Mouse (Mus musculus) ES-E14 (cell line): ENCODE measurements at regions not wholly inside any gene's neighbourhood (a gene's known extent, or its start where the extent isn't known, plus 50 kb on each side); places are given as distances from the start of the nearest gene placed in this dataset.

ENCODE experiments used
- DNase-seq: peaks from one replicate; pipeline ENCODE4 v3.0.0-alpha.2; 2013; ENCODE audit warnings: low read depth, low spot score
- H3K27ac ChIP-seq: 2 replicates; pipeline ENCODE4 v1.5.1; 2012; ENCODE audit warnings: low read depth, mild to moderate bottlenecking, low read length, moderate library complexity, mixed read lengths; ENCODE audit not compliant: poor library complexity, insufficient read depth, severe bottlenecking
- H3K36me3 ChIP-seq: 2 replicates; pipeline ENCODE4 v1.6.1; 2012; ENCODE audit warnings: mild to moderate bottlenecking, low read length, moderate library complexity, mixed read lengths; ENCODE audit not compliant: control insufficient read depth, poor library complexity, insufficient read depth, severe bottlenecking
- H3K4me1 ChIP-seq, 2 experiments: fragments of 150-350 bp in 1 of 2; sonication (generic) in 1 of 2; 2 replicates each; pipeline ENCODE4 v1.6.1; 2012; ENCODE audit warnings: low read length in 2 of 2, mild to moderate bottlenecking in 1 of 2, mixed read lengths in 1 of 2; ENCODE audit not compliant: control insufficient read depth in 2 of 2, insufficient read depth in 2 of 2, poor library complexity in 1 of 2
- H3K4me3 ChIP-seq, 2 experiments: fragments of 150-350 bp in 1 of 2; sonication (generic) in 1 of 2; 2 replicates each; pipeline ENCODE4 v1.5.1; 2012; ENCODE audit warnings: low read length in 2 of 2, low read depth in 1 of 2, mild to moderate bottlenecking in 1 of 2, mixed read lengths in 1 of 2; ENCODE audit not compliant: insufficient read depth in 1 of 2, poor library complexity in 1 of 2, severe bottlenecking in 1 of 2
- H3K9ac ChIP-seq: 2 replicates; pipeline ENCODE4 v1.6.1; 2012; ENCODE audit warnings: low read depth, mild to moderate bottlenecking, low read length, mixed read lengths; ENCODE audit not compliant: poor library complexity, insufficient read depth, severe bottlenecking
- H3K9me3 ChIP-seq: fragments of 150-350 bp; sonication (generic); 2 replicates; pipeline ENCODE4 v1.6.1; 2012; ENCODE audit warnings: low read depth, mild to moderate bottlenecking, low read length; ENCODE audit not compliant: control insufficient read depth, insufficient read depth
- CHD2 ChIP-seq: IDR thresholded peaks from 2 replicates; pipeline ENCODE4 v1.6.1; 2014; ENCODE audit warnings: mild to moderate bottlenecking, low read depth, low read length, inconsistent platforms
- HCFC1 ChIP-seq: IDR thresholded peaks from 2 replicates; pipeline ENCODE4 v1.6.1; 2012; ENCODE audit warnings: low read length, inconsistent platforms, borderline replicate concordance; ENCODE audit not compliant: insufficient read depth
- MAFK ChIP-seq: IDR thresholded peaks from 2 replicates; pipeline ENCODE4 v1.6.1; 2014; ENCODE audit warnings: mild to moderate bottlenecking, low read depth, low read length, inconsistent platforms; ENCODE audit not compliant: insufficient read depth
- ZC3H11A ChIP-seq: IDR thresholded peaks from 2 replicates; pipeline ENCODE4 v1.6.1; 2012; ENCODE audit warnings: low read depth, mild to moderate bottlenecking, inconsistent platforms, low read length, borderline replicate concordance
- ZNF384 ChIP-seq: IDR thresholded peaks from 2 replicates; pipeline ENCODE4 v1.6.1; 2012; ENCODE audit warnings: low read depth, low read length, inconsistent platforms
- in situ Hi-C, 2 experiments: fragments of 600-800 bp; cut with MboI; formaldehyde crosslinking; loops; one replicate each; pipeline ENCODE4 v1.15.1; 2025; ENCODE audit warnings: low sequenced_read_pairs in 2 of 2, inconsistent platforms in 1 of 2; ENCODE audit not compliant: unreplicated experiment in 2 of 2

DNA sequence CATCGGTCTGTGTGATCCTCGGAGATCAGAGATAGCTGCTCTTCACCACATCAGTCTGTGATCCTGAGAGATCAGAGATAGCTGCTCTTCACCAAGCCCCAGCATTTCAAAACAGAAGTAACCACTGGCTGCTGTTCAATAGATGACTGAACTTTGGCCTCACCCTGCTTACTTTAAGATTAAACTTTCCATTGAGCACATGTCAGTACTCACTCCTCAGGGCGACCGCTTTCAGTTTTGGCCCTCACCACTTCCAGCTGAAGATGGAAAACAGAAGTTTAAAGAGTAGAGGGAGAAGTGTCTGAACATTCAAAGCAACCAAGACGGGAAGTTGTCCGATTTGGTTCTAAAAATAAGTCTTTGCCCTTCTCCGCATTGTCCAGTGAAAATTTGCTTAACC, 97.2 kb downstream of the Gm826 start:
- no peak for TF ChIP-seq CHD2
- TF ChIP-seq ZNF384 = no peak
- Histone ChIP-seq H3K36me3 (no peaks in the 10 kb centered on the region), H3K4me1 (no peaks in the 10 kb centered on the region), H3K27ac (no peak overlapping the region), H3K4me3 (no peak overlapping the region), H3K9me3 (no peaks in the 10 kb centered on the region), H3K9ac (no peak overlapping the region)
- in situ Hi-C loops = no loop called here
- no peak for DNase-seq

- no peak overlapping the region; the same call in 1 of the 2 replicates for H3K27ac ChIP-seq
- no peaks in the 10 kb centered on the region for H3K9me3 ChIP-seq
- in situ Hi-C loops = no loop called here
- no peak overlapping the region for H3K4me3 ChIP-seq
- no peaks in the 10 kb centered on the region for H3K4me1 ChIP-seq
- DNase-seq = no peak
- TF ChIP-seq HCFC1 (no peak), MAFK (no peak), CHD2 (no peak), ZNF384 (no peak), ZC3H11A (no peak)
- no peak overlapping the region for H3K9ac ChIP-seq
- no peaks in the 10 kb centered on the region for H3K36me3 ChIP-seq
Measured at GRCm38 (mm10) chr2:160230786-160231185, 103.2 kb downstream of the Gm826 start.

DNA sequence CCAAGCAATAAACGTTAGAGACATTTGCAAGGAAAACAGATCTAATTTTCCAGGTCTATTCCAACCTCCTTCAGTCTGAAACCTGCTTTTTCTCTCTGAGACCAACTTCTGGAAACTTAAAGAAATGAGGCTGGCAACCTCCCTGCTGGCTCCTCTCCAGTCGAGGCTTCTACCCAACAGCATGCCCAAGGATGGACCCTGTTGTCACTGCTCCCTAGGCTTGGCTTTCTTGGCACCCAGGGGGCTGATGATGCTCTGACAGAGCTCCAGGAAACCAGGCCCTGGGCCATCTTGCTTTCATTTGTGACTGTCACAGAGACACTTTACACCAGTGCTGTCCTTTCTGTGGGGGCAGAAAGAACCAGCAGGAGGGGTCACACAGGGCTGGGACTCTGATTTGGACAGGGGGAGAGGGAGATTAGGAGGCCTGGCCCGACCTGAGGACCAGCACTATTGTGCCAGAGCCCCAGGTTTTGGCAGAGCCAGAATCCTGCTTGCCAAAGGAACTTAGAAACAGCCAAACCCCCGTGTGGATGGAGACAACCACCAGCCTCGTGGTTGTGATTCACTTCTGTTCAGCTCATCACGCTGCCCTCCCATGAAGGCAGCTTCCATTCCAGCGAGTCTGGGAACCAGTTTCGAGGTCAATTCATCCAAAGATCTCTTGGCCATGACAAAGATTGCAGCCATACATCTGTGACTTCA, 105.5 kb downstream of the Gm826 start:
- Histone ChIP-seq H3K4me3 (no peak overlapping the region), H3K4me1 (no peaks in the 10 kb centered on the region), H3K9ac (no peak overlapping the region), H3K27ac (no peak overlapping the region), H3K36me3 (no peaks in the 10 kb centered on the region), H3K9me3 (no peaks in the 10 kb centered on the region)
- no peak for TF ChIP-seq ZC3H11A
- in situ Hi-C loops = no loop called here
- no peak for DNase-seq

GRCm38 (mm10) chr2:160225450-160225849, 108.5 kb downstream of the Gm826 start:
- H3K4me1 ChIP-seq = no peaks in the 10 kb centered on the region
- DNase-seq = no peak
- in situ Hi-C loops = no loop called here

GRCm38 (mm10) chr2:160223366-160223765, 110.6 kb downstream of the Gm826 start:
- DNase-seq = no peak
- in situ Hi-C loops = no loop called here
- H3K4me1 ChIP-seq = no peaks in the 10 kb centered on the region
- H3K9me3 ChIP-seq = no peaks in the 10 kb centered on the region
- H3K9ac ChIP-seq = no peak overlapping the region
- no peak overlapping the region for H3K4me3 ChIP-seq
- TF ChIP-seq CHD2 = no peak
- TF ChIP-seq HCFC1 = no peak
- TF ChIP-seq ZNF384 = no peak
- TF ChIP-seq MAFK = no peak
- no peak for TF ChIP-seq ZC3H11A
- H3K27ac ChIP-seq = no peak overlapping the region
- H3K36me3 ChIP-seq = no peaks in the 10 kb centered on the region

More at GRCm38 (mm10) chr2:160225450-160225849, 108.5 kb downstream of the Gm826 start:
- Histone ChIP-seq H3K9me3 (no peaks in the 10 kb centered on the region), H3K36me3 (no peaks in the 10 kb centered on the region), H3K4me3 (no peak overlapping the region), H3K27ac (no peak overlapping the region), H3K9ac (no peak overlapping the region)
- TF ChIP-seq CHD2 = no peak
- TF ChIP-seq ZC3H11A = no peak
- TF ChIP-seq ZNF384 = no peak
- no peak for TF ChIP-seq MAFK
- no peak for TF ChIP-seq HCFC1
